Mouse (Mus musculus): ENCODE data around the gene Gm47996.
"Not testable (repeated sequence)": the region's sequence is repeated elsewhere in the genome, so short reads cannot be mapped to it uniquely, and the experiment has no call there.

The Gm47996 gene

DNA sequence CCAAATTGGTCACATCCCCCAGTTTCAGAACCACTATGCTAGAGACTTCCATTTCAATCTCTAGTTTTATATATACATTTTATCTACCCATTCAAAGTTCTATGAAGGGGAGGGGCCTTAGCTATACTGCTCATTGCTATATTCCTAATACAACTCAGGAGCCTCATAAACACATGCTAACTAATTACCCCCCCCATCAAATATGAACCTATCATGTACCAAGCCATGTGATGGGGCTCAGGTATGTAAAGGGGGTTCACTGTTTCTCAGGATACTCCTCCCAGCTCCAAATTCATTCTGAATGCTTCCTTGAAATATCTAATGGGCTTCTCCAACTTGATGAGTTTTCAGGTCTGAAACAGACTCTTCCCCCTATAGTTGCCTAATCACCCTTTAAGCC, 9.3 kb upstream of the Gm47996 start:
- in situ Hi-C loops (cut with MboI; ENCODE audit: low pct_unique_long_range_greater_than_20kb in 1 of 2, low sequenced_read_pairs in 2 of 2, unreplicated experiment in 1 of 2): not testable (repeated sequence)

DNA sequence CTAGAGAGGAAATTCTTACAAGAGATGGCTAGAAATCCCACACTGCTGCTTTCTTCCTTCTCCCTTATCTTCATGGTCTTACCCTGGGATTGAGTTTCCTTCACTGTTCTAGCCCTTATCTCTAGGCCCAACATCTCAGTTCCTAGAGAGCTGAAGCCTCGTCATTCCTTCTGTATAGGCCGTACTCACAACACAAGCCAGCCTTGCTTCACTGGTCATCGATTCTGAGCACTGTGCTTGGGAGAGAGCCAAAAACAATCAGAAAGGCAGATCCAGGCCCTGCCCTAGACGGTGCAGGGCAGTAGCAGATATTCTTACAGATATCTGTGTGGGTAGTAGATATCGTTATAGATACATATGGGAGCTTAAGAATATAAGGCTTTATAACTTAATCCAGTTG, 7.2 kb upstream of the Gm47996 start:
- in situ Hi-C loops (cut with MboI; ENCODE audit: low pct_unique_long_range_greater_than_20kb in 1 of 2, low sequenced_read_pairs in 2 of 2, unreplicated experiment in 1 of 2): not testable (repeated sequence)

DNA sequence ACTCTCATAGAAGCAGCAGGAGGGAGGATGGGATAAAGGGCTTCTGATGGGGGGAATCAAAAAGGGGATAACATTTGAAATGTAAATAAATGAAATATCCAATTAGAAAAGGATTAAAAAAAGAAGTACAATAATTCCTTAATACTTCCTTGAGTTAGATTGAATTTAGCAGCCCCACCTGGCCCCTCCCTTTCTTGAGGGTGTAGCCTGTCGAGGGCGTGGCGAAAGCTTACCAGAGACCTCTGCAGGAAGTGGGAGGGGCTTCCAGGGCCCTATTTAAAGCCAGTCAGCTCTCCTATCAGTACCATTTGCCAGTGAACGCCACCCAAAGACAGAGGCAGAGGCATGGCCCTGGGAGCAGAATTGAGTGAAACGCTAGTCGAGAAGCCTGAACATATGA, 6.1 kb upstream of the Gm47996 start, which contains the start of gene 3110040M04Rik:
Gene 3110040M04Rik (plus strand): TSS at position 304 of the 400 bp plus-strand sequence.
- in situ Hi-C loops (cut with MboI; ENCODE audit: low pct_unique_long_range_greater_than_20kb in 1 of 2, low sequenced_read_pairs in 2 of 2, unreplicated experiment in 1 of 2): not testable (repeated sequence)

DNA sequence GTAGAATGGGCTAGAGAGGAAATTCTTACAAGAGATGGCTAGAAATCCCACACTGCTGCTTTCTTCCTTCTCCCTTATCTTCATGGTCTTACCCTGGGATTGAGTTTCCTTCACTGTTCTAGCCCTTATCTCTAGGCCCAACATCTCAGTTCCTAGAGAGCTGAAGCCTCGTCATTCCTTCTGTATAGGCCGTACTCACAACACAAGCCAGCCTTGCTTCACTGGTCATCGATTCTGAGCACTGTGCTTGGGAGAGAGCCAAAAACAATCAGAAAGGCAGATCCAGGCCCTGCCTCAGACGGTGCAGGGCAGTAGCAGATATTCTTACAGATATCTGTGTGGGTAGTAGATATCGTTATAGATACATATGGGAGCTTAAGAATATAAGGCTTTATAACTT, 1.4 kb upstream of the Gm47996 start:
- in situ Hi-C loops (cut with MboI; ENCODE audit: low pct_unique_long_range_greater_than_20kb in 1 of 2, low sequenced_read_pairs in 2 of 2, unreplicated experiment in 1 of 2): not testable (repeated sequence)

DNA sequence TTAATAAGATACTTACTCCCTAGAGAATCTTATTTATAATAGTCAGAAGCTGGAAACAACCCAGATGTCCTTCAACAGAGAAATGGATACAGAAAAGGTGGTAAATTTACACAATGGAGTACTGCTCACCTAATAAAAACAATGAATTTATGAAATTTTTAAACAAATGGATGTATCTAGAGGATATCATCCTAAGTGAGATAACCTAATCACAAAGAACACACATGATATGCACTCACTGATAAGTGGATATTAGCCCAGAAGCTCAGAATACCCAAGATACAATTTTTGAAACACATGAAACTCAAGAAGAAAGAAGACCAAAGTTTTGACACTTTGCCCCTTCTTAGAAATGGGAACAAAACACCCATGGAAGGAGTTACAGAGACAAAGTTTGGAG, 987 bp upstream of the Gm47996 start:
- in situ Hi-C loops (cut with MboI; ENCODE audit: low pct_unique_long_range_greater_than_20kb in 1 of 2, low sequenced_read_pairs in 2 of 2, unreplicated experiment in 1 of 2): not testable (repeated sequence)

DNA sequence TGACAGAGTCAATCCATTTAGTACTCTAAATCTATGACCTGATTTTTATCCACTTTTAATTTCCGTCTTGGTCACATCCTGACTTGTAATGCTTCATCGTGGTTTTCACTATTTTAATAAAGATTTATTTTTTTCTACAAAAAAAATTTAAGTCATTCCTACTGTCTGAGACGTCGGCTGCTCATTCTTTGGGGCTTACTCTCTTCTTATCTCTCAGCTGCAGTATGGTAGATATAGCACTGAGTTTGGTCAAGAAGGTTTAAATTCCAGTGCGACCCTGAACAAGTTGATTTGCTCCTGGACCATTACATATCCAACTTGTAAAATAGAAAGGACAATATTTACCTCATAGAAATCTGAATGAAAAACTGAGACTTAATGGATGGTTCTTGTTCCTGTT, 1.7 kb downstream of the Gm47996 start:
- in situ Hi-C loops (cut with MboI; ENCODE audit: low pct_unique_long_range_greater_than_20kb in 1 of 2, low sequenced_read_pairs in 2 of 2, unreplicated experiment in 1 of 2): not testable (repeated sequence)

DNA sequence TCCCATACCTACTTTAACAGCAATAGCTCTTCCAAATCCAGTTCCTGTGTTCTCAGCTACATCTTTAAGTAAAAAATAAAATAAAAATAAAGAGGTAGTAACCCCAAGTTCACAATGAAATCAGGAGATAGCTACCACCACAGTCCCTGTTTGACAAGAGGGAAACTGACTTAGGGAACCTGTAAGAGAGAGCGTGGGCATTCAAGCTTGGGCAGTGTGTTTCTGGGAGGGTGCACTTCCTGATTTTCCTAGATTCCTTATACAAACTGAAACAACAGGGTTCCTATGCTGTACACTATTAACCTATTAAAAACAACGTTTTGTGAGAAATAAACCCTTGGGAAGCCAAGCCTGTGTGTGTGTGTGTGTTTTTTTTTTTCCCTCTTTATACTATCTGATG, 4.9 kb downstream of the Gm47996 start:
- in situ Hi-C loops (cut with MboI; ENCODE audit: low pct_unique_long_range_greater_than_20kb in 1 of 2, low sequenced_read_pairs in 2 of 2, unreplicated experiment in 1 of 2): no loop called here

DNA sequence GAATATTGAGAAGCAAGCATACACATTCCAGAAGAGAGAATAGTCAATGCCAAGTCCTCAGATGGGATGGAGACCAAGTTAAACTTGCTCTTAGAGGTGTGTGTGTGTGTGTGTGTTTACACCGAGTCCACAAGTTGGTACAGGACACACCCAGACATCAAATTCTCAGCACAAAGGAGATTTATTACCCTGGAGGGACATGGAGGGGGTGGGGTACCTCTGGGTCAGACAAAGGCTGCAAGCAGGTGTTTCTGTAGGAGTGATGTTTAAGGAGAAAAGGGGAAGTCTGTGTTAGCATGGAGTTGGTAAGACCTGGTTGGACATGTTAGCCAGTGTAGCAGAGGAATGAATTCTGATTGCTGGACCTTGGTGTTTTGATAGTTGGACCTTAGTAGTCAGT, 6.1 kb downstream of the Gm47996 start:
- in situ Hi-C loops (cut with MboI; ENCODE audit: low pct_unique_long_range_greater_than_20kb in 1 of 2, low sequenced_read_pairs in 2 of 2, unreplicated experiment in 1 of 2): no loop called here

DNA sequence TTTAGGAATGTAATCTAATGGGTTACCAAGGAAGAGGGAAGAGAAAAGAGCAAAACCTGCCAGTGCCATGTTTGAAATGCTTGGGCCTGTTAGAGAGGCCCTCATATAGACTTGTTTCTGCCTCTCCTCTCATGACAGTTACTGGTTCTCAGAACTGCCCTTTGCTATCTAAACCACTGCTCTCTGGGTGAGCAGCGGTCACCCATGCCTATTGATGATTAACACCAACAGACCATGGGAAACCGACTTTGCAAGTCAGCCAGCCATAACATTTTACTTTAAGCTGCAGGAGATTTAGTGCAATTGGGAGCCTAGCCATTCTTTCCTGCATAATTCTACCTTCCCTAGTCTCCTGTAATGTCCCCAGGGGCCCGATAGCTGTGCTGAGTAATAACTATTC, 6.5 kb downstream of the Gm47996 start:
- in situ Hi-C loops (cut with MboI; ENCODE audit: low pct_unique_long_range_greater_than_20kb in 1 of 2, low sequenced_read_pairs in 2 of 2, unreplicated experiment in 1 of 2): no loop called here

DNA sequence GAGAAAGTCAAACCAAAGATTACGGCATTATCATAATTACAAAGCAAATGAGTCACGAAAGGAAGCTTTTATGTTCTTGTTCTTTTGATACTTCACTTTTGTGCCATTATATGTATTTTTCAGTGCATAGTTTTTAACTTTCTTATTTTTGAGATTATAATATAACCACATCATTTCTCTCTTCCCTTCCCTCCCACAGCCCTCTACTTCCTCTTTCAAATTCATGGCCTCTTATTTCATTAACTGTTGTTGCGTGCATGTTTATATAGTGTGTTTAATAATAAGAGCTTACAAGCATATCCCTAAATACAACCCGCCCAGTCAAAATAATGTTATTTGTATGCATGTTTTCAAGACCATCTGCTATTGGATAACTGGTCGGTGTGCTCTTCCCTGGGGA, 9.1 kb downstream of the Gm47996 start:
- in situ Hi-C loops (cut with MboI; ENCODE audit: low pct_unique_long_range_greater_than_20kb in 1 of 2, low sequenced_read_pairs in 2 of 2, unreplicated experiment in 1 of 2): no loop called here

DNA sequence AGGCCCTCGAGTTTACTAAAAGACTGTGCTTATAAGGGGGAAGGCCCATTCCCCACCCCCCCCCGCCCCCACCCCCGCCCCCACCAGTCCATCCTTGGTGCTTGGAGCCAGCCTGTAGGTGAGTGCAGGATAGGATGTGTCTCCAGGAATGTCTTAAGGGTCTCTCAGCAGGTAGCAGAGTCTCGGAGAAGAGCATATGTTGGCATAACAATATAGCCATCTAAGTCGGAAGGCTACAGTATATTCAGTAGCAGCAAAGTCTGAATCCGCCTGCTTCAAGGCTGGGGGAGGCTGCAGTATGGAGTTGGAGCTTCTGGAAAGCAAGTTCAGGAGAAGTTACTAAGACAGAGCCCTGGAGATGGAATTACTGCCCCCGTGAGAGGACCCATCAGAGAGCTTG, 10.2 kb downstream of the Gm47996 start:
- in situ Hi-C loops (cut with MboI; ENCODE audit: low pct_unique_long_range_greater_than_20kb in 1 of 2, low sequenced_read_pairs in 2 of 2, unreplicated experiment in 1 of 2): no loop called here

DNA sequence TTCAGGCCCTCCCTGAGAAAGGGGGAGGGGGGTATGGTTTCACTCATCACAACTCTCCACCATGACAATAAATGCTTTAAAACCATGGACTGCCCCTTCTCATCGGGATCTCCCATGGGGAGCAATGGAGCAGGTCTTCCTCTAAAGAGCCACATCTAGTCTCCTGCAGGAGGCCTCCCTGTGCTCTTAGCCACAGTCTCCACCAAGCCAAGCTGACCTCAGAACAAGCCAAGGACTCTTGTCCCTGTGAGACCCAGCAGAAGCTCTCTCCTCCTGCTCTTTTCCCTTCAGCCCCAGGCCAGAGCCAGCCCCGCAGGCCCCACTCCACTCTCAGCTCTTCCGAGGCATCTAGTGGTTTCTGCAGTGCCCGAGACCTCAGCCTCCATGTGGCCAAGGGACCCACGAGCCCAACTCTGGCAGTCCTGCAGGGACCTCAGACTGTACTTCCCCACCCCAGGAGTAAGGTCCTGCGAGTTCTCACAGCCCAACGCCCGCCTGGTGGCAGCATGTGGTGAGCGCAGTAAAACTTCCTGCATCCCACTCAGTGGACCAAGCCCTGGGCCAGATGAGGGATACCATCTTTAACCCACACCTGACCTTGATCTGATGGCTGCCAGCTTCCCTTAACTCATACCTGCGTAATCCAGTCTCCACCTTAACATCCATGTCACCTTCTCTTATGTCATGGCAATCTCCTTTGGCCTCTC, 12.8 kb downstream of the Gm47996 start:
- in situ Hi-C loops (cut with MboI; ENCODE audit: low pct_unique_long_range_greater_than_20kb in 1 of 2, low sequenced_read_pairs in 2 of 2, unreplicated experiment in 1 of 2): no loop called here

DNA sequence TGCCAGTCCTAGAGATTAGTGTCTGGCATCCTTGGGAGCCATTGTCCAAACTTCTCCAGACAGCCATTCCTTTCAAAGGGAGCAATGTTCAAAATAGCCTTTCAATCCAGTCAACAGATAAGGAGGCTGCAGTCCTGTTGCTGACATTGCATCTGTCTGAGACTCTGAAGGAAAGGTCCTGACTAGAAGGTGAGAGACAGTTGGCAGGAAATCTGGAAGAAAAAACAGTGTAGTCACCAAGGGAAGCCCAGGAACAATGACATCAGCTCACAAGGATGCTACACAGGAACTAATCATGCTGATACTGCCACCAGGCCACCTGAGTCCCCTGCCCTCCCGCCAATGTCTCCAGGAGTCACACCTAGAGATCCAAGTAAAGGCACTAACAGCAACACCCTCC, 13.4 kb downstream of the Gm47996 start:
- in situ Hi-C loops (cut with MboI; ENCODE audit: low pct_unique_long_range_greater_than_20kb in 1 of 2, low sequenced_read_pairs in 2 of 2, unreplicated experiment in 1 of 2): no loop called here

DNA sequence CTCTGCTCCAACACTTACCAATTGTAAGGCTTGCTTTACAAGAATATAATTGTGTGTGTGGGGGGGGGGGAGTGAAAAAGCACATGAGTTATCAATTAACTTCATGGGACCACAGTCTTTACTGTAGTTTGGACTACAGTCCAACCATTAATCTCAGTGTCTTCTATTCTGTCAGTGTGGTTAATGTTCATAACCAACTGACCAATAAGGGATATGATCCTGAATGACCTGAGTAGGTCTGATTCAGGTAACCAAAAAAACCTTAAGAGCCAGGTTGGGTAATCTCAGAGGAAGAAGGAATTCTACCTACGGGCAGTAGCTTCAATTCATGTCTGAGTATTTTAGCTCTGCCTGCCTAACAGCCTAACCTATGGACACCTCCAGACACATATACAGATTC, 14.6 kb downstream of the Gm47996 start:
- in situ Hi-C loops (cut with MboI; ENCODE audit: low pct_unique_long_range_greater_than_20kb in 1 of 2, low sequenced_read_pairs in 2 of 2, unreplicated experiment in 1 of 2): no loop called here

DNA sequence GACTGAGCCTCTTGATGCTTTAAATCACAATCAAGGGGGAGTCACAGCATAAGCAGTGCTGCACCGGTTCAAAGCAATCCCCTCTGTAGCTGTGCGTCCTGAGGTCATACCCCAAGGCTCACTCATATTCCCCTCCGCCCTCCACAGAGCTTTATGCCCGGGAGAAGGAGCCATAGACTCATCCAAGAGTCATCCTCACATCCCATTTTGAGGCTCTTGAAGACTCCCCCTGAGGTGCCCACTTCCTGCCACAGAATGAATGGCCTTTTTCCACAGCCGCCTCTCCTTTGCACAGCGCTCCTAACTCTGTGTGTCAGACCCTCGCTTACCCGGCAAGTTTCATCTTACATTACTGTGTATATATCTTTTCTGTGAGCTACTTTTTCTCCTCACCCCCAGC, 17.6 kb downstream of the Gm47996 start:
- in situ Hi-C loops (cut with MboI; ENCODE audit: low pct_unique_long_range_greater_than_20kb in 1 of 2, low sequenced_read_pairs in 2 of 2, unreplicated experiment in 1 of 2): no loop called here

DNA sequence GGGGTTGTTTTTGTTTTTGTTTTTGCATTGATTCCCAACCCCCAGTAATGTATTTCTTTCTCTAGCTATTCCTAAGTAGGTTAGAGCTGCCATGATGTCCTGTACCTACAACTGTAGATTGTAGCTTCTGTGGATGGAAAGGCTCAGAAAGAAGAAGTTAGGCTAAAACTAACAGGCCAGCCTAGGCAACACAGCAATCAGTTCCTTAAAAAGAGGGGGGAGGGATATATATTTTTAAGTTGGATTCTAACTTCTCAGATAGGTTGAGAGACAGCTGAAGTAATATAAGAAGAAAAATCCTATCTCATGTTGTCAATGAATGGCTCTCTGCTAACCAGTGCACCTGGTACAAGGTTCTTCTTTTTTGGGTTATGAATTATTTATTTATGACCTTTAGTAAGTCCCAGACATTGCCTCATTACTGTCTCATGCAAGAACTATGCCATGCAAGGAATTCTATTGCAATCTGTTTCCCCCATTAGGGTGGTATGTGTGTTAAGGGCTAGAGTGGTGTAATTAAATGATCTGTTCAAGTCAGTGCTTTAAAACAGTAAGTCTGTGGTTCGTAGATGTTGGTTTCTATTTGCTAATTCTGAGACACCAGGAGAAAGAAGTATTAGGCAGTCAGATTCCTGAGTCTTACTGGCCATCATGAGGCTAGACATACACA, 18.5 kb downstream of the Gm47996 start:
- in situ Hi-C loops (cut with MboI; ENCODE audit: low pct_unique_long_range_greater_than_20kb in 1 of 2, low sequenced_read_pairs in 2 of 2, unreplicated experiment in 1 of 2): no loop called here

DNA sequence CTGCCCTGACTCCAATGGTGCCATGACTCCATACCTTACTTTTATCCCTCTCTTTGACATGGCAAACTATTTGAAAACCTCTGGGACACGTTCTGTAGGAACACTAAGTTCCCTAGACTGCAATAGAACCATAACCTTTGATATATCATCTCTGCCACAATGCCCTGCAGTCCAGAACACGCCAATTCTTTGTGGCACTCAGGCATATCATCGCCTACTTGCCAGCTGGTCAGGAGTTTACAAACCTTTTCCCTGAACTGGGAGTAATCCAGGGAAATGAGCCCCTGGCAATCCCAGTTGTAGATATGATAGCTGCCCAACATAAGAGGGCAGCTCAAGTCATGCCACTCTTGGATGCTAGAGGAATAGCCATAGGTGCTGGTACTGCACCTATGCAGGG, 22.4 kb downstream of the Gm47996 start:
- in situ Hi-C loops (cut with MboI; ENCODE audit: low pct_unique_long_range_greater_than_20kb in 1 of 2, low sequenced_read_pairs in 2 of 2, unreplicated experiment in 1 of 2): no loop called here

DNA sequence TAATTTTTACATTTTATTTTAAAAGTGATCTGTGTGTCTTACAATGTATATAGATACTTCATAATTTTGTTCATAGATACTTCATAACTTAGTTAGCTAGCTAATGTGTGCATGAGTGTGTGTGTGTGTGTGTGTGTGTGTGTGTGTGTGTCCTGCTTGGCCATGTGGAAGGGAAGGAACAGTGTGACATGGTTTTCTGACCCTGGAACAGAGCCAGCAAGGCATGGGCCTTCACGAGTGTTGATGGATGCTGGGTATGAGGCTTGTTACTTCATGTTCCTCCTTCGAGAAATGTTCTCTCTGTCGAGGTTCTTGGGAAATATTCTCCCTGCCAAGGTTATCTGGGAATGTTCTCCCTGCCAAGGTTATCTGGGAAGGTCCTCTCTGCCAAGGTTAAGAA, 23.8 kb downstream of the Gm47996 start:
- in situ Hi-C loops (cut with MboI; ENCODE audit: low pct_unique_long_range_greater_than_20kb in 1 of 2, low sequenced_read_pairs in 2 of 2, unreplicated experiment in 1 of 2): no loop called here

DNA sequence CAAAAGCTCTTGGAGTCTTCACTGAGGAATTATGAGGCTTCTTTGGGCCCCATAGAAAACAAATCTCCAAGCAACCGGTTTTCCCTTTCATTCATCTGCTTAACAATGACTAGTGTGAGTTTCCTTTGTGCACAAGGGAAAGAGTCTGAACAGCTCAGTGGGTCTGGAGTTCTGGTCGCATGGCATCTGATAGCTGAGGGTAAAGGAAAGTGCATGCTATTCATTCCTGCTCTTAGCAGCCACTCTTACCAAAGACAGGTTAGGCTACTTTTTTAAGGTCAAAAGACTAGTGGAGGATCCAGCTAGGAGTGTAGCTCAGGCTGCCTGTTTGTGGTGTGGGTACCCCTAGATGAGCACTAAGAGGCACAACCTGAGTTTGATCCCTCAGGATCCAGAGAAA, 25.6 kb downstream of the Gm47996 start:
- in situ Hi-C loops (cut with MboI; ENCODE audit: low pct_unique_long_range_greater_than_20kb in 1 of 2, low sequenced_read_pairs in 2 of 2, unreplicated experiment in 1 of 2): no loop called here

All from mouse embryonic stem cell (cell line).